Mouse (Mus musculus) forelimb bud, embryonic 11.5 days (tissue): ENCODE measurements around the gene Lmod1.
A peak's percentile ranks its signal among the peaks of the same experiment; 100 is the strongest.

Experiments used
- DNase-seq: peaks from one replicate; pipeline ENCODE4 v3.0.0-alpha.2; 2012; ENCODE audit warnings: low read depth, low spot score

Gene Lmod1

GRCm38 (mm10) chr1:135324571-135324970, at the start of gene Lmod1:
Lmod1 (plus strand) TSS chr1:135324807.
- peak; percentile 79 for DNase-seq

GRCm38 (mm10) chr1:135280646-135281045, 44.0 kb upstream of the Lmod1 start:
- no peak for DNase-seq

GRCm38 (mm10) chr1:135281841-135282240, 42.8 kb upstream of the Lmod1 start:
- DNase-seq: no peak

GRCm38 (mm10) chr1:135282536-135283286, 41.9 kb upstream of the Lmod1 start:
- DNase-seq: peak; percentile 10

- DNase-seq: peak; percentile 8
Observed at GRCm38 (mm10) chr1:135283287-135283825, 41.3 kb upstream of the Lmod1 start.

- peak; percentile 68 for DNase-seq
Observed at GRCm38 (mm10) chr1:135283826-135284291, 40.7 kb upstream of the Lmod1 start, which contains the start of gene Rnpep. Rnpep (minus strand) TSS chr1:135284084.

- no peak for DNase-seq
Observed at GRCm38 (mm10) chr1:135286311-135286710, 38.3 kb upstream of the Lmod1 start.

GRCm38 (mm10) chr1:135290908-135291307, 33.7 kb upstream of the Lmod1 start:
- no peak for DNase-seq

- no peak for DNase-seq
Observed at GRCm38 (mm10) chr1:135311356-135311755, 13.3 kb upstream of the Lmod1 start.

GRCm38 (mm10) chr1:135312201-135312600, 12.4 kb upstream of the Lmod1 start:
- no peak for DNase-seq

- peak; percentile 94 for DNase-seq
Observed at GRCm38 (mm10) chr1:135313284-135314031, 11.1 kb upstream of the Lmod1 start, which contains the start of gene Timm17a. Timm17a (minus strand) TSS chr1:135313778.

GRCm38 (mm10) chr1:135323367-135323901, 1.2 kb upstream of the Lmod1 start:
- DNase-seq: no peak

GRCm38 (mm10) chr1:135325934-135326333, 1.3 kb downstream of the Lmod1 start:
- no peak for DNase-seq

- DNase-seq: no peak
Observed at GRCm38 (mm10) chr1:135328368-135328767, 3.8 kb downstream of the Lmod1 start.

- DNase-seq: no peak
Observed at GRCm38 (mm10) chr1:135330578-135330977, 6.0 kb downstream of the Lmod1 start.

GRCm38 (mm10) chr1:135341947-135342346, 17.3 kb downstream of the Lmod1 start:
- DNase-seq: no peak

- no peak for DNase-seq
Observed at GRCm38 (mm10) chr1:135344026-135344425, 19.4 kb downstream of the Lmod1 start.

GRCm38 (mm10) chr1:135346891-135347290, 22.3 kb downstream of the Lmod1 start:
- DNase-seq: no peak

GRCm38 (mm10) chr1:135347498-135348169, 23.0 kb downstream of the Lmod1 start:
- DNase-seq: no peak

- DNase-seq: no peak
Observed at GRCm38 (mm10) chr1:135351953-135352352, 27.3 kb downstream of the Lmod1 start.

- DNase-seq: no peak
Observed at GRCm38 (mm10) chr1:135359071-135359470, 34.5 kb downstream of the Lmod1 start.
